Mouse (Mus musculus) urinary bladder, postnatal 14 days (tissue): ENCODE measurements around the gene Cd38.
"Not testable (repeated sequence)": the region's sequence is repeated elsewhere in the genome, so short reads cannot be mapped to it uniquely, and the experiment has no call there.

Experiments
- DNase-seq: peaks from one replicate; pipeline ENCODE4 v3.0.0; 2021; ENCODE audit warnings: low spot score

Cd38 gene

GRCm38 (mm10) chr5:43859663-43860062 lies 8.7 kb upstream of the Cd38 start:
- no peak for DNase-seq

- no peak for DNase-seq
Observed at GRCm38 (mm10) chr5:43860096-43860495, 8.3 kb upstream of the Cd38 start.

DNA sequence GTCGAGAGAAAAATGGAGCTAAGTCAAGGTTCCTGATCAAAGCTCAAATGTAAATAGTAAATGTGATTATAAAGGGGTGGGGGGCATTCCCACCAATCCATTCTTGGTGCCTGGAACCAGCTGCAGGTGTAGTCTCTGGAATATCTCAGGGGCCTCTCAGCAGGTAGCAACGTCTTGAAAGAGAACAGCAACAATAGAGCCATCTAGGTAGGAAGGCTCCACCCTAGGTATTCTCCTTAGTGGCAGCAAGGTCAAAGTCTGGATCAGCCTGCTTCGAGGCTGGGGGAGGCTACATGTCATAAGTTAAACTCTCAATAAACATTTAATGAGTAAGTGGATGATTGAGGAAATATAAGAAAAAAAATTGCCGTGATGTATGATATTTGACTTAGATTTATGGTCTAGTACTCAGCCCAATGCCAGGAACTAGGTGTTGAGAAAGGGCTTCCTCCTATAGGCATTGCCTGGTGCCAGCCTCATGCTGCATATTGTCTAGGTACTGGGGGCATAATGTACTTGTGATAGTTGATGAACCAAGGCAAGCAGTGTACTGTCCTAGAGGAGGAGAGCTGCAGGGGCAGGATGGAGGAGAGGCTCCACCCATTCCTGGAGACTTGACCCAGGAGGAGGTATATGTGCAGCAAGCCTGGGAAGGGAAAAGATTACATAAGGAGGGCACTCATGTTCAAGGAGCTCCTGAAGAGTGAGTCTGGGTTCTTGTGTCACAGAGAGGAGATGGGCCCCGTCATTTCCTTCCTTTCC lies 7.5 kb upstream of the Cd38 start:
- DNase-seq, result no peak

GRCm38 (mm10) chr5:43863642-43864041 lies 4.7 kb upstream of the Cd38 start:
- DNase-seq, result no peak

DNA sequence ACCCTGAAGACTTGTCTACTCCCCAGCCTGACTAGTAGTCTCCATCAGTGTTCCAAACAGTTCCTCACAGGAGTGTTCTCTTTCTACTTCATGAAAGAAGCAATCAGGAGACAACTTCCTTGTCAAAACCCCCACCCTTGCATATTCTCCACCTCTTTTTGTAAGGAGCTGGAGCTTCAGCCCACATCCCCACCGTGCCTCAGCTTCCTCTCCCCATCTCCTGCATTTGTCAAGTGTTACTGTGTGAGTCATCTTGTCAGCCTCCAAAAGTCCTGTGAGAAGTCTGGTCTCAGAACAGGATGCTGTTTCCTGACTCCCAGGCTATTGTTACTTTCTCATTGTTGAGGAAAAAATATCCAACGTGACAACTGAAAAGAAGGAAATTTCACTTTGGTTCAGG lies 3.0 kb upstream of the Cd38 start:
- DNase-seq, result no peak

DNA sequence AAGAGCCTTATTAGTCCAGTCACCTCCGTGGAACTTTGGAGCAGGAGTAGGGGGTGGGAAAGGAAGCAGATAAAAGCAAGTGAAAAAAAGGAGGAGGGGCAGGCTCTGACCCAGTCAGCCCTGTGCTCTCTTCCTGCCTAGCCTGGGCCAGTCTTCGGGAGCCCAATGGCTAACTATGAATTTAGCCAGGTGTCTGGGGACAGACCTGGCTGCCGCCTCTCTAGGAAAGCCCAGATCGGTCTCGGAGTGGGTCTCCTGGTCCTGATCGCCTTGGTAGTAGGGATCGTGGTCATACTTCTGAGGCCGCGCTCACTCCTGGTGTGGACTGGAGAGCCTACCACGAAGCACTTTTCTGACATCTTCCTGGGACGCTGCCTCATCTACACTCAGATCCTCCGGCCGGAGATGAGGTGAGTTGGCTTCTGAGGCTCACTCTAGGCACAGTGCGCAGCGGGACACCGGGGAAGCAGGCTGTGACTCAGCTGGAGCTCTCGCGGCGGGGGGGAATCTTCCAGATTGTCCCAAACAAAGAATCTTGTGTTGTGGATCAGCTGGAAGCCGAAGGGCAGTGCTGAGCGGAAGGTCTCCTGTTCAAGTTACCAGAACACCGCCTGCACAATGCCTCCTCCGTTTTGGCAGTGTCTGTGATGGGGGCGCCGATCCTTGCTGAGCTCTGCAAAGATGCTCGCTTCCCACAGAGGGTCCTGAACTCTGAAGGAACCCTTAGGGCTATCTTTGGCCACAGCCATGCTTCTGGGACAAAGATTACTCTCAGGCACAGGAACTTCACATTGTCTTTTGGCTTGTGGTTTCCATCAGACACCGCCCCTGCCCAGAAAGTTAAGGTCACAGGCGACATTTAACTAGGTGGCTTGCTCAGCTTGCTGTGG lies 603 bp downstream of the Cd38 start:
- peak; percentile 5 for DNase-seq

GRCm38 (mm10) chr5:43871845-43872244 lies 3.5 kb downstream of the Cd38 start:
- DNase-seq, result no peak

DNA sequence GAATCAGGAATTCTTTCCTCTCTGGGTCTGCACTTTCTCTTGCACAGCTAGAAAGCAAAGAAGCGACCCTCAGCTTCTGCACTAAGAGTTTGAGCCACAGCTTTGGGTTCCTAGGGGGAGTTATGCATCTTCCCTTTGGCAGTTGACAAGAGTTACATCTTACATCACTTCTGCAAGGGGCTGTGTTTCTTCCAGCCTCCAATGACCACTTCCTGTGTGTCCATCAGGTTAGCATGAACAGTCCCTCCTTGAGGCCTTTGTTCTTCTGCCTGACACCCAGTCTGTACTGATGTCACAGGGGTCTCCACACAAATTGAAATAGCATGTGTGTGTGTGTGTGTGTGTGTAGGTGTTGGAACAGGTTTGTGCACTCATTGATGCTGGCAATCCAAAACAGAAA lies 4.3 kb downstream of the Cd38 start:
- DNase-seq, result no peak

DNA sequence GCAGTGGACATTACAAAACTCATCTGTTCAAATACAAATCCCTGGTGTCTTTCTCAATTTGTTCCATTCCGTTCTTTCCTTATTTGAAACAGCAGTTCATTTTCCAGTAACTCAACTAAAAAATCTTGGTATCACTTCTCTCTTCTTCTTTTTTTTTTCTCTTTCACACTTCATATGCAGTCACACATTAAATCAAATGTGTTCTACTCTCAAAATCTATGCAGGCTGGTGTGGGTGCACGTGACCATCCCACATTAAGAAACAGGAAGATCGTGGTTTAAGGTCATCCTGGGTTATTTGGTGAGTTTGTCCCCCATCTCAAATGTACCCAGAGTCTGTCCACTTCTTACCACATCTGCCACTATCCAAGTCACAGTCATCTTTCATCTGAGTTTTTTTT lies 13.7 kb downstream of the Cd38 start:
- no peak for DNase-seq

DNA sequence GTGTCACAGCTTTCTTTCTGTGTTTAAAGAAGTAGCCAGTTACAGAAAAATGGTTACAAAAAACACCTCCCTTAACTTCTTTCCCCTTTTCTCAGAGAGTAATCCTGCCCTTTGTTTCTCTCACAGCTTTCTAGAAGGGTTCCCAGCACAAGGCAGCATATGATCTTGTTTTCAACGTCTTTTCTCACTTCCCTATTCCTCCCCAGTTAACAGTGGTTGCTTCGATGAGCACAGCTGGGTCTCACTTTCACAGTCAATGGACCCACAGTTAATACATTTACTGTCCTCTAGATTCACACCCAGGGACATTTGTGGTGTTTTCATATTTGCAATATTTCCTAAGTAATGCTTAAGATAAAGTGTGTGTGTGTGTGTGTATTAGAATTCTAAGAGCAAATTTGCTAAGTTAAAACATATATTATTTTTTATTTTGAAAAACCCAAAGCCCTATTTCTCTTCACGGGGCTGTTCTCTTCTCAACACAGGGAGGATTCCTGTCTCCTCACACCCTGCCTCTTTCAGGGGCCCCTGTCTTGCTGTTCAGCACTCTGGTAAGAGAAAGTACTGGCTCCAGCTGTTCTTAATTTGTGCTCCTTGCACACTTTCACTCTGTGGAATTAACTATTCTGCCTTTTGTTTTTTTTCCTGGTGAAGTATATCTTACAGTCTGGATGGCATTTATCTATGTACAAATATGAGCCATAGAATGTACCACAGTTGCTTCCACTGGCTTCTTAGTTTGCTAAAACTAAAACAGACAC lies 16.9 kb downstream of the Cd38 start:
- no peak for DNase-seq

DNA sequence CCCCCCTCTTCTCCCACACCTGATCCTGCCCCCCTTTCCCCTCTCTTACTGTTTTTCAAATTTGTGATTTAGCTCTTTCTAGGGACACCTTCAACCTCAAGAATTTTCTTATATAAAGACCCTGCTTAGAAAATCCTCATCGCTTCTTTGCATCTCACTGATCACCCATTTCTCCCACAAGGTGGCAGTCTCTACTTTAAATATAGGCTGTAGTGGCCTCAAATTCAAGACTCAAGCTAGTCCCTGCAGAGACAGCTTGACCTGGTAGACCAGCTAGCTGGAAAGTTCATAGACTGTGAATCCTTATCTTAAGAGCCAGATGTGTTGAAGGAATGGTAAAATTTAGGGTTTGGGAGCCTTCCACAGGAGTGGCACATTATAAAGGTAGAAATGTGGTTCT lies 24.0 kb downstream of the Cd38 start:
- peak; percentile 20 for DNase-seq

DNA sequence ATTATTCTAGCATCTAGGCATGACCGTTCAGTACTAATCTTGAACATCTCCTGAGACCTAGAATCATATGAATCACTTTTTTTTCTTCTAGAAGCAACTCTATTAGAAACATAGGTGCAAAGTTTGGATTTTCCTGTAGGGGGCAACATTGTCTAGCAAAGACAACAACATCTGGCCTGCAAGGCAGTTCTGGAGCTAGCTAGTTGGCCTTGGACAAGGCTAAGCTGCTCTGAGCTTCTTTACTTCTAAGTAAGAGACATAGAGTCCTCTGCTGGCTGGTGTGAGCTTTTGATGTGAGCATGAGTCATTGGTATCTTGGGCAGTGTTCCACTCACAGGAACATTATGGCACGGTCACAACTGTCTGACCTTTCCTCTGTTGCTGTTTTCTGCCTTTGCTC lies 25.8 kb downstream of the Cd38 start:
- DNase-seq, result peak; percentile 50

DNA sequence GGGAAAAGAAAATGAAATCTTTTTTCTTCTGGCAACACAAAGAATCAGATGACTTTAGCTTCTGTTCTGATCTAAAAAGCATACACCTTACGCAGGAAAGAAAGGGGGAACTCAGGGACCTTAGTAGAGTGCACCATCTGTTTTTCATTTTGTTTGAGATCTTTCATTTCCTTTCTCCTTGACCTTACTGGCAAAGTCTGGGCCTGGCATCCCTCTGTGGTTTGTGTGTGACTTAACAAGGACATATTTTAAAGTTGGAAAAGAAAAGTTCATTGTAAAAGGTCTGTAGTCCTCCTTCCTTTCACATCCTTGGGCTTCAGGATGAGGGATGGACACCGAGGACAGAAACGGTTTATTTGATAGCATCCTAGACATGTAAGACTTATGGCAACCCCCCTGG lies 27.6 kb downstream of the Cd38 start:
- DNase-seq, result no peak

GRCm38 (mm10) chr5:43904685-43905084 lies 36.3 kb downstream of the Cd38 start:
- no peak for DNase-seq

GRCm38 (mm10) chr5:43909213-43909612 lies 40.9 kb downstream of the Cd38 start:
- no peak for DNase-seq

DNA sequence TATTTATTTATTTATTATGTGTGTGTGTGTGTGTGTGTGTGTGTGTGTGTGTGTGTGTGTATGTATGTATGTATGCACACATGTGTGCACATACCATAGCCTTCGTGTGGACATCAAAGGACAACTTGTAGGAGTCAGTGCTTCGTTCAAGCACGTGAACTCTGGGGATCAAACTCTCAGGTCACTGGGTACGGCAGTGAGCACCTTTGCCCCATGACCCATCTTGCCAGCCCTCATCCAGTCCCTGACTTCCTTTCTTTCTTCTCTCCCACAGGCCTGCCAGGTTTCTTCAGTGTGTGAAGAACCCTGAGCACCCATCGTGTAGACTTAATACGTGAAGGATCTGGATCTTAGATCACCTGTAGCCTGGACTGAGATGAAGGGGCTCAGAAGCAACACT lies 41.7 kb downstream of the Cd38 start:
- no peak for DNase-seq

DNA sequence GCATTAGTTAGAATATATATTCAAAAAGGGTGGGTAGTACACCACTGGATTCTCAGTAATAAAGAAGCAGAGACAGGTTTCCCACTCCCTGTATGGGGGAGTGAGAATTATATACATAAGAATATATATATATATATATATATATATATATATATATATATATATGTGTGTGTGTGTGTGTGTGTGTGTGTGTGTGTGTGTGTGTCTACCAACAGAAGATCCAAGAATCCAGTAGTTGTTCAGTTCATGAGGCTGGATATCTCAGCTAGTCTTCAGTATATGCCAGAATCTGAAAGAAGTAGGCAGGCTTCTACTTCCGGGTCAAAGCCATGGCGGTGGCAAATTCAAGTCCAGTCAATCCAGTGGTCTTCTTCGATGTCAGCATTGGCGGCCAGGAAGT lies 44.5 kb downstream of the Cd38 start, which contains the start of gene Gm7879:
Gene Gm7879 (plus strand): TSS at position 301 of the 400 bp plus-strand sequence.
- not testable (repeated sequence) for DNase-seq

DNA sequence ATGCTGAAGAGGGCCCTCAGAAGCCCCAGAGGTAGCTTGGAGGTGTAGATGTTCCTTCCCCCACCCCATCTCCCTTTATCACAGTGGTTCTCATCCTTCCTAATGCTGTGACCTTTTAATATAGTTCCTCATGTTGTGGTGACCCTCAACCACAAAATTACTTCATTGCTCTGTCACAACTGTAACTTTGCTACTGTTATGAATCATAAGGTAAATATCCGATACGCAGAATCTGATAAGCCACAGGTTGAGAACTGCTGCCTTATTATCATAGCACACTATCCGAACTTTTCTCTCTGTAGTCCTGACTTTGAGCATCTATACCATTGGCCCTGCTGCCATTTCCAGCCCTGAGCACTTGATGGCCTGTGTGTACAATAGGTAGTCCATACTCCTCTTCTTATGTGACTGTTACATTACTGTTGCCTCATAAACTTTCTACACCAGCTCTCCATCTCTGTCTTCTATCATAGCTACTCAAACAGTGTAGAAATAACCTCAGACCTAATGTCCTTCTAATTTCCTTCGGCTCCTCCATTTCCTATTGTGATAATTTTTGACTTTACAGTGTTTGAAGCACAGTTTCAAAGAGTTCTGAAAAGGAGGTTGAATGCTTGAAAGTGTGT lies 47.0 kb downstream of the Cd38 start:
- no peak for DNase-seq

DNA sequence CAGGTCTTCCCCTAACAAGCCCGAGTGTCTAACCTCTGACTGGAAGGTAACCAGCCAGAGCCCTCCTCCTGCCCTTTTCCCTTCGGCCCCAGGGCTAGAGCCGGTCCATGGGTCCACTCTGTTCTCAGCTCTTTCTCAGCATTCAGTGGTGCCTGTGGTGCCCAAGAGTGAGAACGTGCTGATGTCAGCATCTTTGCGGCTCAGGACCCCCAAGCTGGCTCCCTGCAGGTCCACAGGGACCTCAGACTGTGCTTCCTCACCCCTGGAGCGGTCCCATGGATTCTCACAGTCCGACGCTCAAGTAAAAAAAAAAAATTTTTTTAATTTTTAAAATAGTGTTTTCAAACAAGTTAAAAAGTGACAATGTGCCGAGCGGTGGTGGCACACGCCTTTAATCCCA lies 53.5 kb downstream of the Cd38 start:
- DNase-seq, result no peak

DNA sequence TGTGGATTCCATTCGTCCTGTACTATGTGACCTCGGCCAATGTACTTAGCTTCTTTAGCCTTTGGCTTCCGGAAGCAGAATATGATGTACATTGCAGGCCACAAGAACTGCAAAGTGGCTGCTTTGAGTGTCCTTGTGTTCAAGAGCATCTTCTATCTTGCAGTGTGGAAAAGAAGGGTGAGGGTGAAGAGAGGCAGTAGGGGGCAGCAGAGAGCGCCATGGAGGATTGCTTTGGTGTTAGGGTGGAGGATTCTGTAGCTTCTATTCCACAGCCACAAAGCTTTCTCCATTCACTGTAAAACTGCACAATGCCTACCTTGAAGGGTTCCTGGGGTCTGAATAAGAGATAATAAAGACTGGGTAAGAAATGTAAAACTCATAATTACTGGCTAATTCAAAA lies 55.6 kb downstream of the Cd38 start:
- peak; percentile 75 for DNase-seq

GRCm38 (mm10) chr5:43927729-43928128 lies 59.4 kb downstream of the Cd38 start:
- DNase-seq, result no peak

DNA sequence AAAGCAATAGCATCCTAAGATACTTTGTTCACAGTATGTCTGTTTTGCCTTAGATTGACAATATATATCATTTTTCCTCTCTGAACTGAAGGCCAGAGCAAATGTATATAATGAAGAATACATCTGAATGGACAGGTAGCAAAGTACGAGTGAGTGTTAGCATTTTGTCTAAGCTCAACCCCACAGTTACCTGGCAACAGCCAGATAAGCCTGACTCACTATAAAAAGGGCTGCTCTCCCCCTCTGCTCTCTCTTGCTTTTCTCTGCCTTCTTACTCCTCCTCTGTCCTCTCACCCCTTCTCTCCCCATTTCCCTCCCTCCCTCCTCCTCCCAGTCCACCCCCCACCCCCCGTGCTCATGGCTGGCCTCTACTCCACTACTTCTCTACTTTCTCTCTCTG lies 64.9 kb downstream of the Cd38 start:
- DNase-seq, result no peak
